Mouse (Mus musculus) megakaryocyte, embryonic 14.5 days (primary cell): ENCODE data around the gene Klk7. TPM values are rescaled to one million over a fixed set of nuclear protein-coding genes. Genes with fewer than 3 reads are reported as not detected.
A peak's percentile ranks its signal among the peaks of the same experiment; 100 is the strongest.

Experiments
- H3K27me3 ChIP-seq: replicated peaks from 2 replicates; pipeline ENCODE3; 2012; ENCODE audit warnings: inconsistent platforms
- H3K36me3 ChIP-seq: replicated peaks from 2 replicates; pipeline ENCODE3; 2012; ENCODE audit warnings: low read length, inconsistent platforms, mixed read lengths
- H3K4me1 ChIP-seq: 2 replicates; pipeline ENCODE4 v1.6.1; 2012; ENCODE audit warnings: inconsistent platforms
- H3K4me3 ChIP-seq: replicated peaks from 2 replicates; pipeline ENCODE3; 2012; ENCODE audit warnings: moderate library complexity, mild to moderate bottlenecking, inconsistent platforms
- H3K9me3 ChIP-seq: 2 replicates; pipeline ENCODE4 v1.6.1; 2012; ENCODE audit warnings: inconsistent platforms
- FLI1 ChIP-seq: IDR thresholded peaks from 2 replicates; pipeline ENCODE4 v1.6.1; 2012; ENCODE audit warnings: low read length, inconsistent platforms, mixed read lengths
- GATA1 ChIP-seq: IDR thresholded peaks from 3 replicates; pipeline ENCODE4 v1.6.1; 2012; ENCODE audit warnings: mixed read lengths, low read length, inconsistent platforms, borderline replicate concordance
- polyA plus RNA-seq: library from polyadenylated mRNA; stranded (reverse); fragments of >175 nt; gene quantifications from 2 replicates; pipeline ENCODE4 v1.2.3, GENCODE M21; 2012; ENCODE audit warnings: low replicate concordance; ENCODE audit not compliant: insufficient read depth

Gene Klk7
- polyA plus RNA-seq, 1 experiment, result not detected

- H3K4me1 ChIP-seq, result peaks cover under 1% of the 10 kb centered on the region; the same call in 1 of the 2 replicates
- peaks cover 16% of the 10 kb centered on the region for H3K27me3 ChIP-seq
- H3K4me3 ChIP-seq, result no peak overlapping the region
- no peaks in the 10 kb centered on the region for H3K9me3 ChIP-seq
- H3K36me3 ChIP-seq, result no peaks in the 10 kb centered on the region
- TF ChIP-seq FLI1 (no peak), GATA1 (no peak)
These were observed 34.6 kb upstream of the Klk7 start for GRCm38 (mm10) chr7:43776506-43776905.

DNA sequence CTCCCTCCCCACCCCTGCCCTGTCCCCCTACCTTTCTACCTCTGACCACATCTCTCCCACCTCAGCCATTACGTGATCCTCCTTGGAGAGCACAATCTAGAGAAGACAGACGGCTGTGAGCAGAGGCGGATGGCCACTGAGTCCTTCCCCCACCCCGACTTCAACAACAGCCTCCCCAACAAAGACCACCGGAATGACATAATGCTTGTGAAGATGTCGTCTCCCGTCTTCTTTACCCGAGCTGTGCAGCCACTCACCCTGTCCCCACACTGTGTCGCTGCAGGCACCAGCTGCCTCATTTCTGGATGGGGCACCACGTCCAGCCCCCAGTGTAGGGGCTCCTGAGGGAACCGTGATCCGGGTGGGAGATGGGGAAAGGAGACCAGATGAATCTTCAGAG is 33.7 kb upstream of the Klk7 start:
- Histone ChIP-seq H3K4me3 (no peak overlapping the region), H3K27me3 (peaks cover 21% of the 10 kb centered on the region)

DNA sequence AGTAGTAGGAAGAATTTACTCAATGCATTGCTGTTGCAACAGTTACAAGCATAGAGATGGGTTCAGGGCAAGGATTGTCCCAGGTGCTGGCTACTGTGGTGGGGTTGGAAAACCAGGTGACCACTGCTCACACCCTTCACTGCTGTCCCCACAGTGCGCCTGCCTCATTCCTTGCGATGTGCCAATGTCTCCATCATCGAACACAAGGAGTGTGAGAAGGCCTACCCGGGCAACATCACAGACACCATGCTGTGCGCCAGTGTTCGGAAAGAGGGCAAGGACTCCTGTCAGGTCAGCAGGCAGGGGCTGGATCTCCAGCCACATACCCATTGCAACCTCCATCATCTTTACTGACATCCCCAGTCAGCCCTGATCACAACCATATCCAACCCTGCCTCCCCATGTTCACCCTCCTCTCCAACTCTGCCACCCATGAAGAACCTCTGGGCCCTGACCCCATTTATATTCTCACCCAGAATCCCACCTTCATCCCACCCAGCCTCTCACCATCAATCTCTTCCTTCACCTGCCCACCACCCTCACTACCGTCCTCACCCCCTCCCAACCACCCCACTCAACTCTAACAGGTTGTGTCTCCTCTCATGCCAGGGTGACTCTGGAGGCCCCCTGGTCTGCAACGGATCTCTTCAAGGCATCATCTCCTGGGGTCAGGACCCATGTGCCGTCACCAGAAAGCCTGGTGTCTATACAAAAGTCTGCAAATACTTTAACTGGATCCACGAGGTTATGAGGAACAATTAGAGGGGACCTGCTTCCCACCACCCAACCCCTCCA is 32.7 kb upstream of the Klk7 start:
- H3K27me3 ChIP-seq, result peaks cover 30% of the 10 kb centered on the region
- peak overlapping the region; percentile 18 for H3K4me3 ChIP-seq
- H3K36me3 ChIP-seq, result no peaks in the 10 kb centered on the region
- peaks cover 20% of the 10 kb centered on the region for H3K4me1 ChIP-seq
- TF ChIP-seq GATA1 (no peak), FLI1 (no peak)
- no peaks in the 10 kb centered on the region for H3K9me3 ChIP-seq

More for the DNA sequence above, 33.7 kb upstream of the Klk7 start:
- Histone ChIP-seq H3K9me3 (no peaks in the 10 kb centered on the region), H3K36me3 (no peaks in the 10 kb centered on the region), H3K4me1 (peaks cover 10% of the 10 kb centered on the region)
- TF ChIP-seq FLI1 (no peak), GATA1 (no peak)

DNA sequence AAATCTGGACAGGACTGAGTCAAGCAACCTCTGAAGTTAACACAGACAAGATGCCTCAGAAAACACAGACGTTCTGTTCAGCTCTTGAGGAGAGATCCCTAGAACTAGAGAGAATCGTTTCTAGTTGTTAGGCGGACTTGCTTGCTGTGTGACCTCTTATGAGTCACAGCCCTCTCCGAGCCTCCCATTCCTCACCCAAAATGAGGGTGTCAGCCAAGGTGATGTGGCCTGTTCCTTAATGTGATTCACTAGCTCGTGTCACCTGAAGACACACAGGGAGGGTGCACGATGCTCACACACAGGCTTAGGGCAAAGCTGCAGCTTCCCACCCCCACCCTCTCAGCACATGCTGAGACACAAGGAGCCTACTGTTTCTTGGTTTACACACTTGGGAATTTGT is 30.9 kb upstream of the Klk7 start:
- Histone ChIP-seq H3K4me3 (no peak overlapping the region), H3K4me1 (peaks cover 21% of the 10 kb centered on the region), H3K9me3 (no peaks in the 10 kb centered on the region), H3K27me3 (peaks cover 44% of the 10 kb centered on the region), H3K36me3 (no peaks in the 10 kb centered on the region)
- TF ChIP-seq GATA1, result no peak

GRCm38 (mm10) chr7:43780746-43781145 is 30.3 kb upstream of the Klk7 start, which contains the start of gene Klk10:
Klk10 (plus strand) TSS chr7:43781035.
- Histone ChIP-seq H3K4me1 (peaks cover 21% of the 10 kb centered on the region), H3K36me3 (no peaks in the 10 kb centered on the region), H3K27me3 (peaks cover 44% of the 10 kb centered on the region), H3K9me3 (no peaks in the 10 kb centered on the region), H3K4me3 (peak within 1 kb of the TSS; percentile 81)
- TF ChIP-seq FLI1, result no peak
- no peak for TF ChIP-seq GATA1

DNA sequence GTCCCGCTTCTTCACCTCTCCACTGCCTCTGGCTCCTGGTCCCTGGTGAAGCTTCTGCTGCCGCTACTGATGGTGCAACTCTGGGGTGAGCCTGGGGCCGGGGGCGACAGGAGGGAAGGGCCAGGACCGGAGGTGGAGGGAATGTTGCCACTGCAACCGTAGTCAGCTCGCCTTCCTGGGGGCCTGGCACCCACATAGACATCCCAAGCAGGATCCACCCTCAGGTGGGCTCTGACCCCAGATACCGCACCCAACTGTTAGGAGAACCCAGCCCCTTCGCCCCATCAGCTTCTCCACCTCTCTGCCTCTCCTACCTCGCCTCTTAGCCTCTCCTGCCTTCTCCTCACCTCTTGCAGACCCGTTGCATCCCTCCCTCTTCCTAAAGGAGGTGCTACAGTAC is 29.6 kb upstream of the Klk7 start:
- Histone ChIP-seq H3K27me3 (peaks cover 48% of the 10 kb centered on the region), H3K9me3 (peaks cover 2% of the 10 kb centered on the region; the same call in 1 of the 2 replicates), H3K36me3 (no peaks in the 10 kb centered on the region), H3K4me1 (peaks cover 21% of the 10 kb centered on the region), H3K4me3 (peak overlapping the region; percentile 81)
- TF ChIP-seq GATA1 (no peak), FLI1 (no peak)

GRCm38 (mm10) chr7:43782275-43783265 is 28.5 kb upstream of the Klk7 start:
- peak overlapping the region; percentile 89 for H3K4me3 ChIP-seq
- peaks cover 21% of the 10 kb centered on the region for H3K4me1 ChIP-seq
- H3K9me3 ChIP-seq, result peaks cover 7% of the 10 kb centered on the region
- H3K27me3 ChIP-seq, result peaks cover 46% of the 10 kb centered on the region
- TF ChIP-seq GATA1 (no peak), FLI1 (no peak)
- H3K36me3 ChIP-seq, result no peaks in the 10 kb centered on the region

- H3K36me3 ChIP-seq, result no peaks in the 10 kb centered on the region
- H3K9me3 ChIP-seq, result peaks cover 7% of the 10 kb centered on the region
- H3K4me1 ChIP-seq, result peaks cover 21% of the 10 kb centered on the region
- peaks cover 39% of the 10 kb centered on the region for H3K27me3 ChIP-seq
- TF ChIP-seq GATA1 (no peak), FLI1 (no peak)
- no peak overlapping the region for H3K4me3 ChIP-seq
These were observed 25.8 kb upstream of the Klk7 start for GRCm38 (mm10) chr7:43785286-43785685.

GRCm38 (mm10) chr7:43788096-43788495 is 23.0 kb upstream of the Klk7 start:
- Histone ChIP-seq H3K27me3 (peaks cover 28% of the 10 kb centered on the region), H3K4me3 (no peak overlapping the region), H3K4me1 (peaks cover 4% of the 10 kb centered on the region; the same call in 1 of the 2 replicates), H3K9me3 (peaks cover 7% of the 10 kb centered on the region), H3K36me3 (no peaks in the 10 kb centered on the region)
- TF ChIP-seq GATA1 (no peak), FLI1 (no peak)
